Mouse (Mus musculus) cerebellum, adult 2 months (tissue): ENCODE data around the gene Hoxa13.

Experiments used
- CTCF ChIP-seq: fragments of 200-500 bp; IDR thresholded peaks from 2 replicates; pipeline ENCODE4 v1.5.1; 2011; ENCODE audit warnings: low read depth, mild to moderate bottlenecking, control low read depth, low read length, moderate library complexity, borderline replicate concordance; ENCODE audit not compliant: insufficient read depth
- POLR2A ChIP-seq: fragments of 200-500 bp; IDR thresholded peaks from 2 replicates; pipeline ENCODE4 v1.6.1; 2011; ENCODE audit warnings: low read length, control low read depth, borderline replicate concordance; ENCODE audit not compliant: insufficient read depth

DNA sequence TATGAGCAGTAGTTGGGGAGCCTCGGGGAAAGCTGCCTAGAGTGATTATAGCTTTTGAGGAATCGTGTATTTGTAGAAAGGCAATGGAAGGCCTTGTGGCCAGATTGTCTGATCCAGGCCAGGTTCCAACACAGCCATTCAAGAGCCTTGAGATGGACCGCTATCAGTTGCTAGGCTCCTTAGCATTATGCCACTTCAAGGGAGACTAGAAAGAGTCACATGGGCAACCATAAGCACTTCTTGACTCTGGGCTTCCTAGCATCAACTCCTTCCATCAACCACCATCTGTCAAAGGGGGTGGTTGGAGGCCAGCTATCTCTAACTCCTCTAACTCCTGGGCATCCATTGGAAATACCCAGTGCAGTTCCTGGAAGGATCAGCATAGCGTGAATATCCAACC is 10.9 kb downstream of the Hoxa13 start:
- TF ChIP-seq POLR2A (no peak), CTCF (no peak)
